Mouse (Mus musculus): Measurements from ENCODE around the gene Fam131c. TPM values are rescaled to one million over a fixed set of nuclear protein-coding genes. Genes with fewer than 3 reads are reported as not detected.

The Fam131c gene
- total RNA-seq, 2 experiments from 2014 or later, result 2.8 to 3.1 TPM

- DNase-seq (ENCODE audit: extremely low spot score in 1 of 2, low spot score in 1 of 2), result peak; percentile 90 to 98
These were observed 36.7 kb downstream of the Fam131c start for GRCm38 (mm10) chr4:141404518-141405313.

GRCm38 (mm10) chr4:141405314-141405622, 37.2 kb downstream of the Fam131c start:
- DNase-seq (ENCODE audit: extremely low spot score in 1 of 2, low spot score in 1 of 2), result no peak

DNA sequence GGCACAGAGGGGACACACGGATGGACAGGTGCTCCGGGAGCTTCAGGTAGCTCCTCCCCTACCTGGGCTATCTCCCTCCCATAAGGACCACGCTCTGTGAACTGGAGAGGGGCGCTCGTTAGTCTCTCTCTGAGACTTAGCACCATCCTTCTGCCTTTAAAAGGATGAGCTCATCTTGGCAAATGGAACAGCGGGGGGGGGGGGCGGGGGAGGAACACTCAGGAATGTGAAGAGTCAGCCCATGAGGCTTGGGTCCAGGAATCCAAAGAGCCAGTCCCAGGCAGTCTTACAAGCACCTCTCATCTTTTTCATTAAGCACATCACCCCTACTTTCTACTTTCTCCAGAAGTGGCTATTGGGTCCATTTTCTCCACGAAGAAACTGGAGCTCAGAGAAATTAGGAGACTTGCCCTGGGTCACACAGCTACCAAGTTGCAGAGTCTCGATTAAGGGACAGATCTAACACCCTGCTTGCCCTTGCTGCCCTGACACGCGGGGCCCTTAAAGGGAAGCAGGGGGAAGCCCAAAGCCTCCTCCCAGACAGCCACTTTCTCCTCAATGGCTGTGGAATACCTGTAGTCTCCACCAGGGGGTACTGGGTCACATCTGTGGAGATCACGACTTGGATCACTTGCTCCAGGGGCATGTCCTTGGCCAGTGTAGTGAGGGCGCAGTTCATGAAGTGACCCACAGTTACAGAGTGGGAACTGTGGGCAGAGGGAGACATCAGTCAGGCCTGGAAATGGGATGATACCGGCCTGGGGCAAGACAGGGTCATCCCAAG, 38.7 kb downstream of the Fam131c start:
- peak in 1 of 2 experiments; percentile 37 for DNase-seq (ENCODE audit: extremely low spot score in 1 of 2, low spot score in 1 of 2)

GRCm38 (mm10) chr4:141408577-141408976, 40.6 kb downstream of the Fam131c start:
- no peak for DNase-seq (ENCODE audit: extremely low spot score in 1 of 2, low spot score in 1 of 2)

GRCm38 (mm10) chr4:141411430-141411992, 43.5 kb downstream of the Fam131c start:
- DNase-seq (ENCODE audit: extremely low spot score in 1 of 2, low spot score in 1 of 2), result no peak

DNA sequence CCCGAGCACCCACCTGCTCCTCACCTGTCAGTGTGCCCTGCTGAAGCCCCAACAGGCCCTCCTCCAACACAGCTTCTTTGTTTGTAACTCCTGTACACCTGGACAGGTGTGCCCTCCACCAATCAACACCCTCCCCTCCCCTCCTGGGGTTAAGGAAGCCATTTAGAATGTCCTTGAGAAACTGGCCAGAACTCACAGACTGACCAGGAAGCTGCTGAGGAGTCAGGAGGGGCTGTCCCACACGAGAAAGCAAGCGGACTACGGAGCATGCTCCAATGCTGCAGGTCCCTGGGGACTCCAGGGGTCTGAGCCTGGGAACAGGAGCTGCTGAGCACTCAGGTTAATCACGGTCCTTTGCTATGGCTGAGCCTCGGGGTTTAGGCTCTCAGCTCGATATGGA, 47.9 kb downstream of the Fam131c start, which contains the start of gene Clcnkb:
TSS of gene Clcnkb (minus strand) at position 91 of the 400 bp plus-strand sequence.
- DNase-seq (ENCODE audit: extremely low spot score in 1 of 2, low spot score in 1 of 2), result no peak

GRCm38 (mm10) chr4:141419398-141420191, 51.6 kb downstream of the Fam131c start:
- no peak for DNase-seq (ENCODE audit: extremely low spot score in 1 of 2, low spot score in 1 of 2)

DNA sequence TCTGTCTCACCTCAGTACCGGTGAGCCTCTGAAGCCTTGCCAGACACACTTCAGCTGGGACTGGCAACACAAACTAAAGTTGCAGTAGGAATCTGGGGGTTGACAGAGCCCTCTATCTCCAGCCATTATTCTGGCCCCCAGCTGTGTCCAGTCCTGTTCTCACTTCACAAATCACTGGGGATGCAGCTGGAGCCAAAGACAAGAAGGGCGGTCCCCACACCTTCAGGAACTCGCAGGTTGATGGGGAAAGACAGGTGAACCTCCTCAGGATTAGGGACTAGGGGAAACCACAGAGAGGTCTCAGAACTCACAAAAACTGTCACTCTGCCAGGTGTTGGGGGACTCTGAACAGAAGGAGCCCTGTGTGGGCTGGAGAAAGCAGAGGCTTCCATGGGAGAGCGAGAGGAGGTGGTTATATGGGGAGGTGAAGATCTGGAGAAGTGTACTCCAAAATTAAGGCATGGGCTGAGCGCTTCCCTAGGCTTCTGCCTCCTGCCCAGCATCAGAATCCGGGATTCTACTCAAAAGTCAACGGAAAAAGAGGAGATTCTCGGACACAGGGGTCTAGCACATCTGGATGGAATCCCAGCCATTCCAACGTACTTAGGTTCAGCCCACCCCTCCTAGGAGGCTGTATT, 52.3 kb downstream of the Fam131c start, which contains the start of gene Hspb7:
TSS of gene Hspb7 (plus strand) at position 588 of the 638 bp plus-strand sequence.
- DNase-seq (ENCODE audit: extremely low spot score in 1 of 2, low spot score in 1 of 2), result no peak

GRCm38 (mm10) chr4:141420886-141421285, 52.9 kb downstream of the Fam131c start:
- DNase-seq (ENCODE audit: extremely low spot score in 1 of 2, low spot score in 1 of 2), result no peak

GRCm38 (mm10) chr4:141421423-141421822, 53.4 kb downstream of the Fam131c start:
- no peak for DNase-seq (ENCODE audit: extremely low spot score in 1 of 2, low spot score in 1 of 2)

DNA sequence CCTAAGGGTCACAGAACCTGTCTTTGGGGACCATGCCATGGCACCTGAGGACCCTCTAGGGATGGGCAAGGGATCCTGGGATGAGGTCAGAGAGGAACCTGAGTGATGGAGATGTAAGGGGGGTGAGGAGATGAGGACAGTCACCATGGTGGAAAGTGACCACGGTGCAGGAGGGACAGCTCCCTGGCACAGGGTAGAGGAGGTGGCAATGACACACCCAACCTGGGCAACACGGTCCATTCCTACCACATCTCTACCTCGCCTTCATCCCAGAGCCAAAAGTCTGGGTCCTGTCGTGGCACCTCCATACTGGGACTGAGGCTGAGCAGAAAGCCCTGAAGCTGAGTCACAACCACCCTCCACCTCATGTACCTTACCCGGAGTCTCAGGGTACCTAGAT, 54.8 kb downstream of the Fam131c start:
- no peak for DNase-seq (ENCODE audit: extremely low spot score in 1 of 2, low spot score in 1 of 2)

DNA sequence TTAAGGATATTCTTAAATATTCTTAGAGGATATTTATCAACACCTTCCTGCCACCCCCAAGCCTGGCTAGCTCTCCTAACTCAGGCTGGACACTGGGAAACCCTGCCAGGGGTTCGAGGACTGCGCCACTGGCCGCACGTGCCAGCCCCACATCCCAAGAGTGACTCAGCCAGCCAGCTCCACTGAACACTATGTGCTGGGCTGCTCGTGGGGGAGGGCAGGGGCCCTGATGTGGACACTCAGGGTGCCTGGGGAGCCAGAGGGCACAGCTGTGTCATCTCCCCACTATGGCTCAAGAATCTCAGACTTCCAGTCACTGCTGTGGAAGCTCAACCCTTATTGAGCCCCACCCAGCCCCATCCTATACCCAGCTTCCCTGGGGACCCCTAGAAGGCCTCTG, 55.3 kb downstream of the Fam131c start:
- no peak for DNase-seq (ENCODE audit: extremely low spot score in 1 of 2, low spot score in 1 of 2)

GRCm38 (mm10) chr4:141423691-141424431, 55.8 kb downstream of the Fam131c start:
- no peak for DNase-seq (ENCODE audit: extremely low spot score in 1 of 2, low spot score in 1 of 2)

DNA sequence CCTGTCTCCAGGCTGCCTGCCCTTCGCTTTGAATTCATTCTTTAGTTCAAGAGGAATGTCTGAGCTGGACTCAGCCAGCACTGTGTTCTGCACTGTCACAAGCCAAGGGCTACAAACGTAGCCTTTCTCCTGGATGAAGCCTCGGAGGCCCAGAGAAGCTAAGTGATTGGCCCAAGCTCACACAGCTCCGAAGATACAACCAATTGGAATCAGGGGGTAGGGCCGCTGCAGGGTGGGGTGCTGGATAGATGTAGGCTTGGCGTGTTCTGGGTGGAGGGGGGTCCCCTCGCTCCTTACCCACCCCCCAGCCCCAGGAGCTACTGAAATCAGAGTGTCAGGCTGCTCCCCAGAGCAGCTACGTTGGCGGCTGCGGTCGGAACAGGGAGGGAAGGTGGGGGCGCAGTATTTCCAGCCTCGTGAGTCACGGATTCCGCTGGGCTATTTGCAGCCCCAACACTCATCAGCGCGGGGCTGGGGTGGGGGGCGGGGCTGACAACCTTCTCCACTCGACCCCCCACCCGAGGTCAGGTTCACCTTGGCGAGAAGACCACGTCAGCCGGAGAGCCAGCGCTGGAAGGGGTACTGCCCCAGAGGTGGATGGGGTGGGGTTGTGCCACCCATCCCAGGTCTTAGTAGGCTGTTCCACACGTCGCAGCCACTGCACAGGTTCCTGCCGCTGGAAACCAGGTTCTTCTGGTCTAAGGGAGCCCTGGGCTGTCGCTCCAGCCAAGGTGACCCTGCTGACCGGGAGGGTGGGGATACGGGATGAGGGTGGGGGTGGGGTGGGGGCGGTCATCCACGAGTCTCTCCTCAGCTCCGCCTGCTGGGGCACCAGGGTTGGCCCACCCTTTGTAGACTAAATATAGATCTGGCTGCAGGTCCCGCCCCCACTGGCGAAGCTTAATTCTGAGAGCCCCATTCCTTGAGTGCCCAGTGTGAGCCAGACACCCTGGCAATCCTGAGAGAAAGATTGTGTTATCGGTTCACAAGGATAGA, 57.8 kb downstream of the Fam131c start:
- peak; percentile 34 to 40 for DNase-seq (ENCODE audit: extremely low spot score in 1 of 2, low spot score in 1 of 2)

DNA sequence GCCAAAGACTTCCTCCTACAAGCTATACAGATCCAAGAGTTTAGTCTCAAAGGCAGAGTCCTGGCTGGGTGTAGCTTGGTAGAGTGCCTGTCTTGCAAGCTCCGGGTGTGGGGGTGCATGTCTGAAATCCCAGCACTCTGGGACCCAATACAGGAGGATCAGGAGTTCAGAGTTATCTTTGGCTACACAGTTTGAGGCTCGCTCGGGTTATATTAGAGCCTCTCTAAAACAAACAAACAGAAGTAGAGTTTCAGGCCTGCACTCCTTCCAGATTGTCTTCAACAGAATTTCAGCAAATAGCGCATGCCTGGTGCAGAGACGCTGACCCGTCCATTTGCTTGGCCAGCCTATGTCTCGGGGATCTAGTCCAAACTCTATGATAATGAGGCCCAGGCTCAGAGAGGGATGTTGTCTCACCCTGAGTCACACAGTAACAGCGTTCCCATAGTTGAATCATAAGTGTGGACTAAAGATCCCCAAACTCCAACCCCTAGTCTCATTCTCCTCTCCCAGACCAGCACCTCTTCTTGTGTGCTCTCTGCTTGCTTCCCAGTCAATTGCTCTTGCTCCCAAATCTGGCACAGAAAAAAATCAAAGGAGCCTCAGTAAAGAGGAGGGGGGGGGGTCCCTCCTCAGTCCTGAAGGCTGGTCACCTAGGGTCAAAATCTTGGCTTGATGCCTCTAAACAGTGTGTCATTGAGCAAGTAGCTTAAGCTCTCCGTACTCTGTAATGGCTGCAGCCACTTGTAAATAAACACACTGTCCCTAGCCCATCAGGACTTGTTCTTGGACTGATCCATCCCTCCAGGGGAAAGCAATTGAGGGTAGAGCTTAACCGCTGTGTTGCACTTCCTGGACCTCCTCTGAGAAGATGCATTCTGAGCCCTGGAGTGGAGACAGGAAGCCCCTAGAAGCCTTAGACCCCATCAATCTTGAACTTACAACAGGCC, 59.1 kb downstream of the Fam131c start:
- no peak for DNase-seq (ENCODE audit: extremely low spot score in 1 of 2, low spot score in 1 of 2)

- DNase-seq (ENCODE audit: extremely low spot score in 1 of 2, low spot score in 1 of 2), result no peak
These were observed 59.9 kb downstream of the Fam131c start for GRCm38 (mm10) chr4:141427921-141428320.

- DNase-seq (ENCODE audit: extremely low spot score in 1 of 2, low spot score in 1 of 2), result no peak
These were observed 61.4 kb downstream of the Fam131c start for GRCm38 (mm10) chr4:141429381-141429780.
